Mouse (Mus musculus) midbrain, embryonic 10.5 days (tissue): Measurements from ENCODE around the gene Mecr. TPM values are rescaled to one million over a fixed set of nuclear protein-coding genes. Genes with fewer than 3 reads are reported as not detected.
A peak's percentile ranks its signal among the peaks of the same experiment; 100 is the strongest.
"Not testable (repeated sequence)": the region's sequence is repeated elsewhere in the genome, so short reads cannot be mapped to it uniquely, and the experiment has no call there.

Experiments
- DNase-seq: peaks from one replicate; pipeline ENCODE4 v3.0.0-alpha.2; 2017; ENCODE audit warnings: low spot score
- H3K27ac ChIP-seq: fragments of 300-500 bp; sonication (generic); replicated peaks from 2 replicates; pipeline ENCODE4 v1.5.1; 2016; ENCODE audit warnings: mild to moderate bottlenecking
- H3K27me3 ChIP-seq: fragments of 300-500 bp; sonication (generic); 2 replicates; pipeline ENCODE4 v1.6.1; 2016; ENCODE audit warnings: low read depth, mild to moderate bottlenecking; ENCODE audit not compliant: poor library complexity, severe bottlenecking
- H3K36me3 ChIP-seq: fragments of 300-500 bp; sonication (generic); 2 replicates; pipeline ENCODE4 v1.6.1; 2016; ENCODE audit warnings: mild to moderate bottlenecking, moderate library complexity
- H3K4me1 ChIP-seq: fragments of 300-500 bp; sonication (generic); 2 replicates; pipeline ENCODE4 v1.6.1; 2016
- H3K4me3 ChIP-seq: fragments of 300-500 bp; sonication (generic); 2 replicates; pipeline ENCODE4 v1.5.1; 2016; ENCODE audit warnings: mild to moderate bottlenecking, moderate library complexity
- H3K9me3 ChIP-seq: fragments of 300-500 bp; sonication (generic); replicated peaks from 2 replicates; pipeline ENCODE4 v1.6.1; 2016; ENCODE audit warnings: mild to moderate bottlenecking
- WGBS: fragments of 180-500 bp; shearing (Covaris S2); methylation state at CpG from one replicate; pipeline ENCODE4 v1.1.7; 2016; 5-methylcytosine and 5-hydroxymethylcytosine counted together
- polyA plus RNA-seq: library from polyadenylated mRNA; unstranded; fragments of >200 nt; fragmentation: Nextera tagmentation; extraction: Ambion mirVana; gene quantifications from 2 replicates; pipeline ENCODE4 v1.2.1, GENCODE M21; 2016

The Mecr gene
- 51.7 and 58.0 TPM in 2 replicates for polyA plus RNA-seq

- Histone ChIP-seq H3K4me3 (peak within 1 kb of the TSS; percentile 69), H3K36me3 (peaks cover 8% of the 10 kb centered on the region; the same call in 1 of the 2 replicates), H3K9me3 (no peaks in the 10 kb centered on the region), H3K27ac (peak within 1 kb of the TSS; percentile 78), H3K4me1 (peaks cover 21% of the 10 kb centered on the region), H3K27me3 (peaks cover 37% of the 10 kb centered on the region)
- peak; percentile 91 for DNase-seq
- whole genome bisulfite sequencing = under 1% methylated on average over 37 of the region's 37 CpGs
Observed at GRCm38 (mm10) chr4:131843290-131843743, at the start of gene Mecr. Gene Mecr (plus strand): TSS chr4:131843470.

- DNase-seq = no peak
- 81% methylated on average over 14 of the region's 14 CpGs for WGBS
- Histone ChIP-seq H3K4me3 (no peak overlapping the region), H3K27ac (no peak overlapping the region), H3K36me3 (no peaks in the 10 kb centered on the region; the same call in 1 of the 2 replicates), H3K4me1 (peaks cover 26% of the 10 kb centered on the region), H3K9me3 (no peaks in the 10 kb centered on the region), H3K27me3 (peaks cover 3% of the 10 kb centered on the region; the same call in 1 of the 2 replicates)
Observed at GRCm38 (mm10) chr4:131796312-131797080, 46.8 kb upstream of the Mecr start.

DNA sequence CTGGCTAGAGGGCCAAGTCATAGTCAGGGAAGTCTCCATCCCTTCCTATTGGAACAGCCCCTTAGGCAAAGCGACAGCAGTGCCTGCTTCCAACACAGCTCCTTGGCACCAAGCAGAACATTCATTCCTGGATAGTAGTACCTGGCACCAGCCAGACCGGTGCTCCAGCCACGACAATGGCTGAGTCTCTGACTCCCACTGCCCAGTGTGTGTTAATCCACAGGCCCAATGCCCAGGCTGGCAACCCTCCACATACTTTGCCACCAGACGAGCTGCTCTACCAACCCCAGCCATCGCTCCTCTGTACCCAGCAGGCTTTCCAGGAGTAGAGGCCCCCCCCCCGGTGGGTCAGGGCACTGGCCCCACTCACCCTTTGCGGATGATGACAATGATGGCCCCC lies 45.8 kb upstream of the Mecr start:
- Histone ChIP-seq H3K4me3 (no peak overlapping the region), H3K4me1 (peaks cover 30% of the 10 kb centered on the region), H3K27me3 (peaks cover 3% of the 10 kb centered on the region; the same call in 1 of the 2 replicates), H3K36me3 (peaks cover 4% of the 10 kb centered on the region; the same call in 1 of the 2 replicates), H3K27ac (peak overlapping the region; percentile 68), H3K9me3 (no peaks in the 10 kb centered on the region)
- no peak for DNase-seq
- 78% methylated on average over 7 of the region's 7 CpGs for WGBS

DNA sequence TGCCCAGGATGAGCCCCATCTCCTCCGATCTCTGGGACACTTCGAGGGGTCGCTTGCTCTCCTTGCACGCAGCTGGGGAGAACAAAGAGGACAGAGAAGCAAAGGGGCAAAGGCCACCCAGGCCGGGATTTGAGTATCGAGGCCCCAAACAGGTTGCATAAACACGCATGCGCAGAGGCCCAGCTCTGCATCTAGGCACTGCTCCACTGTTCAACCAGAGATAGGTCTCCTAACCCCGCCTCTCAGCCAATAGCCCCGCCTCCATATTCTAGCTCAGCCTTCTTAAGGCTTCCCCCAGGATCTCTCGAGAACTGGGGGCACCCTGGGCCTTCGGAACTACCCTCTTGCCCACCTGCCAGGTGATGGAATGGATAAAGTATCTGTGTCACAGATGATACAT lies 45.4 kb upstream of the Mecr start:
- peak overlapping the region; percentile 68 for H3K27ac ChIP-seq
- no peaks in the 10 kb centered on the region for H3K9me3 ChIP-seq
- peaks cover 32% of the 10 kb centered on the region for H3K4me1 ChIP-seq
- 53% methylated on average over 12 of the region's 12 CpGs for WGBS
- H3K36me3 ChIP-seq = peaks cover 4% of the 10 kb centered on the region; the same call in 1 of the 2 replicates
- DNase-seq = no peak
- H3K27me3 ChIP-seq = peaks cover 3% of the 10 kb centered on the region; the same call in 1 of the 2 replicates
- no peak overlapping the region for H3K4me3 ChIP-seq

- peaks cover 38% of the 10 kb centered on the region for H3K4me1 ChIP-seq
- no peak overlapping the region for H3K4me3 ChIP-seq
- peaks cover 3% of the 10 kb centered on the region; the same call in 1 of the 2 replicates for H3K27me3 ChIP-seq
- 0% methylated on average over 1 of the region's 4 CpGs for WGBS
- peaks cover 4% of the 10 kb centered on the region; the same call in 1 of the 2 replicates for H3K36me3 ChIP-seq
- peak overlapping the region; percentile 56 for H3K27ac ChIP-seq
- no peaks in the 10 kb centered on the region for H3K9me3 ChIP-seq
- DNase-seq = no peak
Observed at GRCm38 (mm10) chr4:131798968-131799367, 44.3 kb upstream of the Mecr start.

DNA sequence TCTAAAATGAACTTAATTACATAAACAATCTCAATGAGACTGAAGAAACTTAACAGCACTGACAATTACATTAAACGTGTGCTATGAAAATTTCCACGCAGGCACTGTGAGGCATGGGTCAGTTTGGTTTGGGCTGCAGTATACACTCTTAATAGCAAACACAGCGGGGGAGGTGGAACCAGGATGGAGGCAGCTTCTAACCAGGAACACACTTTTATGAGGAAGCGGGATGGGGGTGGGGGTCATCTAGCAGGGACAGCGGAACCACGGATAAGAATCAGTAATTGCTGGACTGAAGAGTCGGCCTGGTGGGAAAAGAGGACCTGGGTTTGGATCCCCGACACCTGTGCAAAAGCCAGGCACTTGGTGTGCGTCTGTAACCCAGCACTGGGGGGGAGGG lies 39.4 kb upstream of the Mecr start:
- no peak for DNase-seq
- Histone ChIP-seq H3K4me1 (peaks cover 22% of the 10 kb centered on the region), H3K27me3 (no peaks in the 10 kb centered on the region), H3K27ac (no peak overlapping the region), H3K36me3 (peaks cover 4% of the 10 kb centered on the region; the same call in 1 of the 2 replicates), H3K4me3 (no peak overlapping the region), H3K9me3 (no peaks in the 10 kb centered on the region)
- WGBS = 82% methylated on average over 9 of the region's 9 CpGs

- H3K9me3 ChIP-seq, H3K36me3 ChIP-seq, H3K27me3 ChIP-seq, H3K27ac ChIP-seq, H3K4me3 ChIP-seq, DNase-seq: not testable (repeated sequence)
- peaks cover 13% of the 10 kb centered on the region; the same call in 1 of the 2 replicates for H3K4me1 ChIP-seq
- WGBS = 95% methylated on average over 5 of the region's 6 CpGs
Observed at GRCm38 (mm10) chr4:131804732-131805131, 38.5 kb upstream of the Mecr start.

DNA sequence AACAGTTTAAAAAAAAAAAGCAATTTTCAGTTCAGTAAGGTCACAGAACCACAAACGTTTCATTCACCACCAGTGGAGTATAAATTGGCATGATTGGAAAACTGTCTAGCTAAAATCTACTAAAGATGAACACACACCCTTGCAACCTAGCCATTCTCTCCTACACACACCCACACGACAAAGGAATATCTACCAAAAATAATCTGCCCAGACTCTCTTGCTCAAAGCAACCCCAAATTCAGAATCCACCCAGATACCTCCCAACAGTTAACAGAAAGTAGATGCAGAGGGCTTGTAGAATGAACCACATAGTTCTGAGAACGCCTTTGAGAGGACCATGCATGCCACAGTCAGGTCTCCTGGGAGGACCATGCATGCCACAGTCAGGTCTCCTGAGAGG lies 38.0 kb upstream of the Mecr start:
- Histone ChIP-seq H3K27me3 (no peaks in the 10 kb centered on the region), H3K4me1 (peaks cover 13% of the 10 kb centered on the region; the same call in 1 of the 2 replicates), H3K4me3 (no peak overlapping the region), H3K36me3 (peaks cover 4% of the 10 kb centered on the region; the same call in 1 of the 2 replicates), H3K27ac (no peak overlapping the region), H3K9me3 (no peaks in the 10 kb centered on the region)
- 85% methylated on average over 3 of the region's 3 CpGs for WGBS
- DNase-seq = no peak

DNA sequence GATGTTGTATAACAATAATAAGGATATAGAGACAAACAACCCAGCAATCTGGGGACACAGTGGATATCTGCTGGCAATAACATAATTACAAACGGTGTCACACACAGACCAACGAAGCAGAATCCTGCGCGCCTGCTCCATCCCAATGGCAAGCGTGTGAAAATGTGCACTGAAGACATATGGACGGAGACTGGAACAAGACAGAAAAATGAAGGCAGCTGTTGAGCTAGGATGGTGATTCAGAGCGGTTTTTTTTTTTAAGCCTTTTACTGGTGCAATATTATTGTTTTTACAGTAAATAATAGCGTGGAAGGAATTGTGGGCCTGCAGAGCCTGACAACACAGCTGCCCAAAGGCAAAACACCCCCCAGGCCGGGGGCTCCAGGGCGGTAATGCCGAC lies 30.8 kb upstream of the Mecr start:
- DNase-seq = no peak

DNA sequence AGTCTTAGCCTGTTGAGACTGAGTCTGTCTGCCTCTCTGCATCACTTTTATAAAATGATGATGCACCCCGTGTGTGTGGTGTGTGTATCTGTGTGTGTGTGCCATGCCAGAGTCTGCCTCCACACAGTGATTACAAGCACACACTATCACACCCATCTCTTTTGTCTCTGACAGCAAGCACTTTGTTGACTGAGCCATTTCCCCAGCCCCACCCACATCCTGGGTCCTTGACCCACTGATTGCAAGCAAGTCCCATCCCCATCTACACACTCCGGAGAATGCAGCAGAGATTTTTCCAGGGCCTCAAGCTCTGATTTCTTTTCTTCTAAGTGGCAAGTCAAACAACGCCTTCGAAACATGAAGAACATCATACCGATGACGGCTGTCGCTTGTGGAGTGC lies 29.5 kb upstream of the Mecr start:
- Histone ChIP-seq H3K4me3 (no peak overlapping the region), H3K27ac (no peak overlapping the region), H3K4me1 (no peaks in the 10 kb centered on the region), H3K27me3 (peaks cover 6% of the 10 kb centered on the region; the same call in 1 of the 2 replicates), H3K36me3 (peaks cover 3% of the 10 kb centered on the region; the same call in 1 of the 2 replicates), H3K9me3 (no peaks in the 10 kb centered on the region)
- WGBS = 92% methylated on average over 7 of the region's 7 CpGs
- DNase-seq = no peak

More for the DNA sequence above, 30.8 kb upstream of the Mecr start:
- H3K9me3 ChIP-seq = no peaks in the 10 kb centered on the region
- no peaks in the 10 kb centered on the region for H3K27me3 ChIP-seq
- H3K27ac ChIP-seq = no peak overlapping the region
- H3K4me3 ChIP-seq = no peak overlapping the region
- H3K36me3 ChIP-seq = no peaks in the 10 kb centered on the region
- no peaks in the 10 kb centered on the region for H3K4me1 ChIP-seq
- WGBS = 87% methylated on average over 11 of the region's 11 CpGs

- WGBS = 86% methylated on average over 10 of the region's 10 CpGs
- Histone ChIP-seq H3K4me3 (no peak overlapping the region), H3K4me1 (peaks cover 1% of the 10 kb centered on the region), H3K27ac (no peak overlapping the region), H3K9me3 (no peaks in the 10 kb centered on the region), H3K36me3 (peaks cover 12% of the 10 kb centered on the region; the same call in 1 of the 2 replicates), H3K27me3 (peaks cover 16% of the 10 kb centered on the region)
- no peak for DNase-seq
Observed at GRCm38 (mm10) chr4:131814869-131815268, 28.4 kb upstream of the Mecr start.

DNA sequence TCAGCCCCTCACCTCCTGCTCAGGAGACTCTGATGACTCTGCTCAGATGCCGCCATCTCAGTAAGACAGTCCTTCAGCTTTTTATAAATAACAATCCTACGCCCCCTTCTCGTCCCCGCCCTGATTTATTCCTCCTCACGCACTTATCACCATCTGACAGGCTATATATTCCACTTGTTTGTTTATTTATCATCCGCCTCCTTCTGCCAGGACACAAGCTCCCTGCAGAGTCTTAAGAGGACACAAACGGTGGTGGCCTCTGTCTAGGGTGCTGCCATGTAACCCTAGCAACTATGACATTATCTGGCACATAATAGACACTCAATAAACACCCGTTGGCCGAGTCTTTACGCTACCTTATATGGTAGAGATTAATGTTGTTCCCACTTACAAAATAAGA lies 27.5 kb upstream of the Mecr start:
- peaks cover 25% of the 10 kb centered on the region for H3K27me3 ChIP-seq
- H3K4me3 ChIP-seq = no peak overlapping the region
- H3K9me3 ChIP-seq = no peaks in the 10 kb centered on the region
- WGBS = 84% methylated on average over 10 of the region's 10 CpGs
- H3K4me1 ChIP-seq = peaks cover 10% of the 10 kb centered on the region
- H3K36me3 ChIP-seq = peaks cover 13% of the 10 kb centered on the region; the same call in 1 of the 2 replicates
- H3K27ac ChIP-seq = no peak overlapping the region
- DNase-seq = no peak

DNA sequence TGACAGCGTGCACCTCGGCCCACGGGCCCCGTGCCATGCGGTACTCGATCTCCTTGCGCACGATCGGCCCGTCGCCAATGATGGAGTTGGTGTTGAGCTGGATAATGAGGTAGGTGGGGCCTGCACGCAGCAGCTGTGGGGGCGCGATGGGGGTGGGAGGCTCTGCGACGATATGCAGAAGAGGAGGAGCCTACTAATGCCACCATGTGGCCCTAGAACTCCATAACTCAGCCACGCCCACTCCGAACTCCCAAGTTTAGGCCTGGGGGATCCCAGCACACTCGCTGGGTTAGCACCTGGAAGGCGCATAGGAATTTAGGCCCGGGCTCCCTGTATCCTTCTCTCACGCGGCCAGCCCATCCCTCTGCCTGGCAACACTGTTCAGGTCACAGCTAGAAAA lies 24.3 kb upstream of the Mecr start:
- H3K36me3 ChIP-seq = peaks cover 13% of the 10 kb centered on the region; the same call in 1 of the 2 replicates
- no peaks in the 10 kb centered on the region for H3K9me3 ChIP-seq
- no peak overlapping the region for H3K27ac ChIP-seq
- DNase-seq = no peak
- WGBS = 64% methylated on average over 23 of the region's 23 CpGs
- H3K4me1 ChIP-seq = peaks cover 26% of the 10 kb centered on the region
- H3K27me3 ChIP-seq = peaks cover 46% of the 10 kb centered on the region
- no peak overlapping the region for H3K4me3 ChIP-seq
